Mouse (Mus musculus): ENCODE data around the gene Dbr1.

DNA sequence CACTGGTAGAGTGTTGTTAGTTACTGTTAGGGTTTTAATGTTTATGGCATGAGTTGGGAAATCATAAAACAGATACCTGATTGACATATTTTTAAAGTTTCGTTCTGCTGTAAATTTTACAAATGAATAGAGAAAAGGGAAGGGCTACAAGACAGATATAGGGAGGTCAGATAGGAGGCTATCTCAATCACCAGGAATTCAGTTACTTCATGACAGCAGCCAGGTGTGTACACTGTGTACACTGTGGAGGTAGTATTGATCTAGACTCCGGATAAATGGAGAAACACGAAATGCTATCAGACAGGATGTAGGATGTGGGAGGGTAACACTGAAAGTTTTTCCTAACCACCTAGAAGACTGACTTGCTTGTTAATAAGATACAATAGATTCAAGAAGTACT, 20.3 kb upstream of the Dbr1 start:
- TF ChIP-seq POLR2A (IDR thresholded peaks at IDR 0.05; ENCODE audit: low read depth, low read length): no peak
- TF ChIP-seq JUN (IDR thresholded peaks at IDR 0.05; ENCODE audit: insufficient read depth, low read depth, low read length): no peak
- TF ChIP-seq CHD2 (IDR thresholded peaks at IDR 0.05; ENCODE audit: low read length): no peak
- TF ChIP-seq CTCF (conservative IDR thresholded peaks at IDR 0.05 in 1 of 2, IDR thresholded peaks at IDR 0.05 in 1 of 2; ENCODE audit: low read depth in 2 of 2, low read length in 2 of 2): no peak
- no peak for TF ChIP-seq ZNF384 (IDR thresholded peaks at IDR 0.05; ENCODE audit: low read depth, low read length)
- TF ChIP-seq SMC3 (IDR thresholded peaks at IDR 0.05; ENCODE audit: low read depth, low read length): no peak
- TF ChIP-seq ETS1 (conservative IDR thresholded peaks at IDR 0.05; ENCODE audit: low read depth, low read length): no peak
- no peak for TF ChIP-seq USF2 (conservative IDR thresholded peaks at IDR 0.05; ENCODE audit: low read depth, low read length)
- TF ChIP-seq NELFE (IDR thresholded peaks at IDR 0.05; ENCODE audit: low read depth, low read length): no peak
- TF ChIP-seq EP300 (IDR thresholded peaks at IDR 0.05; ENCODE audit: low read length): no peak
- no peak for TF ChIP-seq IRF4 (IDR thresholded peaks at IDR 0.05; ENCODE audit: low read depth, low read length)
